Mouse (Mus musculus): ENCODE results near the gene Gm12258.

DNA sequence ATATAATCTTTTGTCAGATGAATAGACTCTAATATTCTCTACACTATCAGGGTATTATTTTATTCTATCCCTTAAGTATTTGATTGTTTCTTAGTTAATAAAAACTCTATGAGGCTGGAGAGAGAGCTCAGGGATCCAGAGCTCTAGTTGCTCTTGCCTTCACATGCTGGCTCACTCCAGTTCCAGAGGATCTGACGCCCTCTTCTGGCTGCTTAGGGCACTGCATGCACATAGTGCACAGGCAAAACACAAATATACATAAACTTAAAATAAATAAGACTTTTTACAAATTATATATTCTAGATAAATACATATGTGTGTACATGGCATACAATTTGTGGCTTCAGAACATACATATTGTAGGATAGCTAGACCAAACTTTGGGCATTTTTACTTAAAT, 35.0 kb upstream of the Gm12258 start:
- no peak for TF ChIP-seq ZNF384 (IDR thresholded peaks at IDR 0.05; ENCODE audit: low read depth, low read length)
- no peak for TF ChIP-seq MAFK (IDR thresholded peaks at IDR 0.05; ENCODE audit: insufficient read depth, low read depth, low read length)
